Mouse (Mus musculus): ENCODE data around the gene Gltp. TPM values are rescaled to one million over a fixed set of nuclear protein-coding genes. Genes with fewer than 3 reads are reported as not detected.

Gene Gltp
- polyA plus RNA-seq, 1 experiment from 2014 or later = 62.0 TPM

DNA sequence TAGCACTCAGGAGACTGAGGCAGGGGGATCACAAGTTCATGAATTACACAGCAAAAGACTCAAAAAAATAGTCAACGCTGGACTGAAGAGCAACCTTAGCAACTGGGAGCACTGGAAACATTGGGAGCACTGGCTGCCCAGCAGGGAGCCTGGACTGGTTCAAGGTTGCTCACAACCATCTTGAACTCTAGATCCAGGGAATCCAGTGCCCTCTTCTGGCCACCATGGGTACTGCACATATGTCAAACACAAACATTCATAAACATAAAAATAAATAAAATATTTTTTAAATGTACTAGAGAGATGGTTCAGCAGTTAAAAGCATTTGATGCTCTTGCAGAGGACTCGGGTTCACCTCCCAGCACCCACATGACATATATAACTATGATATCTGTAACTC lies 59.4 kb downstream of the Gltp start:
- H3K27ac ChIP-seq (replicated peaks) = no peak overlapping the region
- no peak overlapping the region for H3K4me3 ChIP-seq
- no peaks in the 10 kb centered on the region for H3K4me1 ChIP-seq
- no peak for ATAC-seq (ENCODE audit: low FRiP score, low read depth)
- WGBS = 55% methylated on average over 2 of the region's 2 CpGs
- peaks cover 13% of the 10 kb centered on the region; the same call in 1 of the 2 replicates for H3K27me3 ChIP-seq
- H3K36me3 ChIP-seq = no peaks in the 10 kb centered on the region
- no peaks in the 10 kb centered on the region for H3K9me3 ChIP-seq
- H3K9ac ChIP-seq (replicated peaks) = no peak overlapping the region
- no peak overlapping the region for H3K4me2 ChIP-seq (replicated peaks)

DNA sequence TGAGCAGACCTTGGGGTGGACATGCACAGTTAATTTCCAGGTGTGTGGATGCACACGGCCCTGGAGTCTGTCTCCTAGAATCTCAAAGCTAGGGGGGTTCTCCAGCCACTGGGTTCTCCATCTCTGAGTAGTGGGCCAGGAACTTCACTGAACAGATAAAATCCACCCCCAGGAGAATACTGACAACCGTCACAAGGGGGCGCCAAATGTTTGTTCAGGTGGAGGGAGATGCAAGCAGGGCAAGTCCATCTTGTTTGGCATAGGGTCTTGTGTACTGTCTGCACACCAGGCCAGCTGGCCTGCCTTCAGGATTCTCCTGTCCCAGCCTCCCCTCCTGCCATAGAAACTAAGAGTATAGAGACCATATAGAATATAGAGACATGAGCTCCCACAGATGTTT lies 65.2 kb downstream of the Gltp start:
- Histone ChIP-seq H3K4me2 (replicated peaks) (no peak overlapping the region), H3K4me3 (no peak overlapping the region), H3K36me3 (no peaks in the 10 kb centered on the region), H3K9ac (replicated peaks) (no peak overlapping the region), H3K9me3 (no peaks in the 10 kb centered on the region), H3K27me3 (peaks cover 28% of the 10 kb centered on the region), H3K27ac (replicated peaks) (no peak overlapping the region), H3K4me1 (no peaks in the 10 kb centered on the region)
- 26% methylated on average over 3 of the region's 3 CpGs for WGBS
- no peak for ATAC-seq (ENCODE audit: low FRiP score, low read depth)

DNA sequence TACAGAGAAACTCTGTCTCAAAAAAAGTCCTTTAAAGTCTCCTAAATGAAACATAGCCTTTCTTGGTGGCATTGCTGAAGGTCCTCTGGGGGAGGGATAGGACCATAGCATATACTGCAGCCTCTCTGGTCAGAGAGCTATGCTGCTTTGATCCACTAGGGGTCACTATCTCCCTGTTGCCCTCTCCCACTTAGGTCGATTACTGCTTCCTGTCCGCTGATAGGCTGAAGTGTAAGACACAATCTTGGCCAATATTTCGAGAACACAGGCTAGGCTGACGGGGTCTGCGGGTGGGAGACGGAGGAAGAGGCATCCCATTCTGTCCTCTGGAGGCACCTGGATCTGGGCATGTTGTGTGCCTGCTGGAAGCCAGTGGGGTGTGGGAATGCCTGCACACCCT lies 70.5 kb downstream of the Gltp start:
- no peaks in the 10 kb centered on the region for H3K36me3 ChIP-seq
- no peak overlapping the region for H3K4me2 ChIP-seq (replicated peaks)
- H3K9ac ChIP-seq (replicated peaks) = no peak overlapping the region
- H3K27ac ChIP-seq (replicated peaks) = no peak overlapping the region
- WGBS = 54% methylated on average over 6 of the region's 6 CpGs
- ATAC-seq (ENCODE audit: low FRiP score, low read depth) = no peak
- no peak overlapping the region for H3K4me3 ChIP-seq
- H3K9me3 ChIP-seq = no peaks in the 10 kb centered on the region
- no peaks in the 10 kb centered on the region; the same call in 1 of the 2 replicates for H3K4me1 ChIP-seq
- peaks cover 20% of the 10 kb centered on the region for H3K27me3 ChIP-seq

Small RNAs within 50 kb of the gene (microRNA-seq; reads per million reads assigned to microRNA genes)
- gene Mir7028 = not detected

Other genes with a start within 250 kb of the Gltp start
- gene Mmab, start 246.9 kb downstream of the Gltp start, polyA plus RNA-seq (2016; fragmentation: Nextera tagmentation; extraction: Ambion mirVana) = 26.2 and 27.0 TPM in 2 replicates
- gene Mvk, start 246.7 kb downstream of the Gltp start, polyA plus RNA-seq (2016; fragmentation: Nextera tagmentation; extraction: Ambion mirVana) = 51.0 and 58.9 TPM in 2 replicates
- 9.4 and 10.2 TPM in 2 replicates for gene Fam222a, start 123.0 kb downstream of the Gltp start, polyA plus RNA-seq (2016; fragmentation: Nextera tagmentation; extraction: Ambion mirVana)
- 0.20 and 0.69 TPM in 2 replicates for gene Trpv4, start 32.6 kb downstream of the Gltp start, polyA plus RNA-seq (2016; fragmentation: Nextera tagmentation; extraction: Ambion mirVana)
- gene Tchp, start 16.8 kb upstream of the Gltp start, polyA plus RNA-seq (2016; fragmentation: Nextera tagmentation; extraction: Ambion mirVana) = 21.5 and 24.6 TPM in 2 replicates
- gene Ankrd13a, start 83.7 kb upstream of the Gltp start, polyA plus RNA-seq (2016; fragmentation: Nextera tagmentation; extraction: Ambion mirVana) = 71.1 and 77.7 TPM in 2 replicates
- 48.4 and 52.6 TPM in 2 replicates for gene Git2, start 84.5 kb upstream of the Gltp start, polyA plus RNA-seq (2016; fragmentation: Nextera tagmentation; extraction: Ambion mirVana)
- gene 1500011B03Rik, start 132.5 kb upstream of the Gltp start, polyA plus RNA-seq (2016; fragmentation: Nextera tagmentation; extraction: Ambion mirVana) = 154 and 167 TPM in 2 replicates
- gene 4930519G04Rik, start 162.7 kb upstream of the Gltp start, polyA plus RNA-seq (2016; fragmentation: Nextera tagmentation; extraction: Ambion mirVana) = not detected in 2 replicates
- gene Gm9936, start 167.7 kb upstream of the Gltp start, polyA plus RNA-seq (2016; fragmentation: Nextera tagmentation; extraction: Ambion mirVana) = 0.47 and 0.71 TPM in 2 replicates
- 1.4 and 2.0 TPM in 2 replicates for gene Oasl2, start 206.0 kb upstream of the Gltp start, polyA plus RNA-seq (2016; fragmentation: Nextera tagmentation; extraction: Ambion mirVana)
- gene Oasl1, start 232.3 kb upstream of the Gltp start, polyA plus RNA-seq (2016; fragmentation: Nextera tagmentation; extraction: Ambion mirVana) = 0.19 TPM in 1 of 2 replicates, not detected in the other

Measured in midbrain, embryonic 12.5 days (tissue).